Comparison of ENCODE assay signal across 26 mouse cellular contexts in the genomic region with DNA sequence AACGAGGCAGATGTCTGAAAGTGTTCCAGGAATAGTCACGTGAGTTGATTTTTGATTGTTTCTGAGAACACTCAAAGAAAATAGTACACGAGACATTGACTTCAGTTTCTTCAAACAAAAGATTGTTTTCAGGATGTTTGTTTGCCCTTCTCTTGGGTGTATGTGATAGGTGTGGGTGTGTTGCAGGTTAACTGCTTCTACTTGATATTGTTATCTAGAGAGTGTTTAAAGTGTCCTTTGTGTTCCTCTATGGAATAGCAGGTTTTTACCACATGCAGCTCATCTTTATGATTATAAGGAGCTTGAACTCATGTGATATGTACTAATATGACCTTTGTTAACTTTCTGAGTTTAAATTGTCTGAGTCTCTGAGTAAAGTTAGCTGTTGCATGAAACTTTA. TPM values are rescaled to one million over a fixed set of nuclear protein-coding genes. Genes with fewer than 3 reads are reported as not detected.
DNase-seq lines count a peak whose midpoint lies in the region; ATAC-seq and TF ChIP-seq lines count a peak whose summit lies in the region.
"Had no signal": no experiment of that assay in that cellular context is flagged by ENCODE, and none has a peak within 500 bp of the region (broad histone marks: within the 10 kb centered on the region; RNA-seq: fewer than 3 reads in every experiment).

No protein-coding gene starts in this region.

- H3K9ac ChIP-seq in intestine, embryonic 15.5 days = no peak overlapping the region
- H3K9ac ChIP-seq in intestine, postnatal 0 days (ENCODE audit: low read depth, low read length) = no peak overlapping the region
- no peak overlapping the region for H3K9ac ChIP-seq in liver, adult 2 months (ENCODE audit: low read depth, low read length)
- H3K9ac ChIP-seq in liver, postnatal 0 days (replicated peaks) = no peak overlapping the region
- H3K9ac ChIP-seq in intestine, embryonic 16.5 days (ENCODE audit: low read depth, low read length) = no peak overlapping the region

- H3K27me3 ChIP-seq in intestine, embryonic 15.5 days (replicated peaks) = no peaks in the 10 kb centered on the region
- H3K27me3 ChIP-seq in intestine, postnatal 0 days (replicated peaks; ENCODE audit: control insufficient read depth, insufficient read depth, low read length) = no peaks in the 10 kb centered on the region
- H3K27me3 ChIP-seq in liver, adult 2 months (ENCODE audit: control insufficient read depth, insufficient read depth, low read length) = no peaks in the 10 kb centered on the region
- no peaks in the 10 kb centered on the region for H3K27me3 ChIP-seq in liver, postnatal 0 days (ENCODE audit: insufficient read depth, low read length)
- no peaks in the 10 kb centered on the region for H3K27me3 ChIP-seq in intestine, embryonic 16.5 days (replicated peaks; ENCODE audit: control insufficient read depth, insufficient read depth, low read length)
- H3K27me3 ChIP-seq: CH12.LX, Patski had no signal

- H3K4me2 ChIP-seq in intestine, embryonic 15.5 days (replicated peaks) = no peak overlapping the region
- H3K4me2 ChIP-seq in intestine, postnatal 0 days (replicated peaks; ENCODE audit: low read depth) = no peak overlapping the region
- H3K4me2 ChIP-seq in liver, postnatal 0 days (ENCODE audit: low read depth, low read length) = no peak overlapping the region
- H3K4me2 ChIP-seq in intestine, embryonic 16.5 days (ENCODE audit: low read depth, low read length) = no peak overlapping the region

- no peak overlapping the region for H3K4me3 ChIP-seq in intestine, embryonic 15.5 days (replicated peaks)
- H3K4me3 ChIP-seq in intestine, postnatal 0 days (ENCODE audit: low read depth, low read length) = no peak overlapping the region
- no peak overlapping the region for H3K4me3 ChIP-seq in liver, adult 2 months (ENCODE audit: insufficient read depth, low read depth, low read length)
- no peak overlapping the region for H3K4me3 ChIP-seq in liver, postnatal 0 days (ENCODE audit: low read depth, low read length)
- no peak overlapping the region for H3K4me3 ChIP-seq in intestine, embryonic 16.5 days (ENCODE audit: low read length)

- no peak overlapping the region for H3K27ac ChIP-seq in intestine, embryonic 15.5 days
- no peak overlapping the region for H3K27ac ChIP-seq in intestine, postnatal 0 days (ENCODE audit: low read depth, low read length)
- no peak overlapping the region for H3K27ac ChIP-seq in liver, adult 2 months (replicated peaks; ENCODE audit: insufficient read depth, low read depth, low read length)
- H3K27ac ChIP-seq in liver, postnatal 0 days (ENCODE audit: low read depth) = no peak overlapping the region
- H3K27ac ChIP-seq in intestine, embryonic 16.5 days (ENCODE audit: low read length) = no peak overlapping the region

- peak; percentile 51 for DNase-seq in liver, adult 2 months (ENCODE audit: extremely low read depth, low read depth, low spot score)
- no peak for DNase-seq in liver, postnatal 0 days
- no peak for DNase-seq in adrenal gland, adult 18-20 months (ENCODE audit: low spot score in 2 of 2)
- DNase-seq: adrenal gland, adult 2 months; adrenal gland, adult 8-10 months; adrenal gland, postnatal 10 days; adrenal gland, postnatal 14 days; adrenal gland, postnatal 25 days; adrenal gland, postnatal 36 days; B cell, adult 2 months; cerebellum, adult 11 months; cerebellum, adult 11-12 months; cerebellum, adult 18-20 months; cerebellum, adult 2 months had no signal

- no peaks in the 10 kb centered on the region; the same call in 1 of the 2 replicates for H3K79me2 ChIP-seq in liver, adult 2 months (ENCODE audit: control insufficient read depth, insufficient read depth, low read length)

- ATAC-seq in intestine, embryonic 15.5 days = 0 out of 2 replicates have a peak, but pooled peaks have one; percentile 53
- ATAC-seq in intestine, postnatal 0 days = no peak
- ATAC-seq in liver, postnatal 0 days = no peak
- ATAC-seq in intestine, embryonic 16.5 days = peak; percentile 56; the same call in 1 of the 2 replicates
- ATAC-seq: activated CD4-positive, CD25-positive, alpha-beta regulatory T cell, adult 4 months; CD4-positive, CD25-positive, alpha-beta regulatory T cell, adult 4 months; Patski had no signal

- 64% methylated on average over 3 of the region's 3 CpGs for WGBS in intestine, embryonic 15.5 days
- 34% methylated on average over 3 of the region's 3 CpGs for WGBS in intestine, postnatal 0 days
- 14% methylated on average over 3 of the region's 3 CpGs for WGBS in liver, adult 2 months
- 49% methylated on average over 3 of the region's 3 CpGs for WGBS in liver, postnatal 0 days (ENCODE audit: insufficient replicate concordance)
- WGBS in intestine, embryonic 16.5 days = 61% methylated on average over 3 of the region's 3 CpGs

- no peak for TF ChIP-seq EP300 in liver, postnatal 0 days (IDR thresholded peaks at IDR 0.05; ENCODE audit: low read depth)

- TF ChIP-seq CTCF in intestine, postnatal 0 days (IDR thresholded peaks at IDR 0.05; ENCODE audit: low read depth) = no peak
- no peak for TF ChIP-seq CTCF in liver, adult 2 months (IDR thresholded peaks at IDR 0.05; ENCODE audit: low read depth, low read length)
- no peak for TF ChIP-seq CTCF in liver, postnatal 0 days (IDR thresholded peaks at IDR 0.05; ENCODE audit: low read depth)

- TF ChIP-seq POLR2A in liver, adult 2 months (IDR thresholded peaks at IDR 0.05; ENCODE audit: extremely low read depth, insufficient read depth, low read length) = no peak

- no peaks in the 10 kb centered on the region for H3K36me3 ChIP-seq in intestine, embryonic 15.5 days
- no peaks in the 10 kb centered on the region for H3K36me3 ChIP-seq in intestine, postnatal 0 days (ENCODE audit: control insufficient read depth, insufficient read depth)
- H3K36me3 ChIP-seq in liver, adult 2 months (ENCODE audit: control insufficient read depth, insufficient read depth, low read length) = peaks cover 44% of the 10 kb centered on the region
- no peaks in the 10 kb centered on the region for H3K36me3 ChIP-seq in liver, postnatal 0 days (replicated peaks; ENCODE audit: insufficient read depth, low read length)
- H3K36me3 ChIP-seq in intestine, embryonic 16.5 days (ENCODE audit: control insufficient read depth, insufficient read depth, low read length) = no peaks in the 10 kb centered on the region
- H3K36me3 ChIP-seq: G1E had no signal

- no peaks in the 10 kb centered on the region for H3K9me3 ChIP-seq in intestine, embryonic 15.5 days
- no peaks in the 10 kb centered on the region for H3K9me3 ChIP-seq in intestine, postnatal 0 days (ENCODE audit: control insufficient read depth)
- no peaks in the 10 kb centered on the region for H3K9me3 ChIP-seq in liver, postnatal 0 days (ENCODE audit: low read length)
- H3K9me3 ChIP-seq in intestine, embryonic 16.5 days (ENCODE audit: control insufficient read depth, low read length) = no peaks in the 10 kb centered on the region
- H3K9me3 ChIP-seq: G1E had no signal

- H3K4me1 ChIP-seq in intestine, embryonic 15.5 days (replicated peaks) = no peaks in the 10 kb centered on the region
- no peaks in the 10 kb centered on the region for H3K4me1 ChIP-seq in intestine, postnatal 0 days (replicated peaks; ENCODE audit: control insufficient read depth, insufficient read depth, low read length)
- peaks cover 18% of the 10 kb centered on the region for H3K4me1 ChIP-seq in liver, adult 2 months (ENCODE audit: control insufficient read depth, insufficient read depth, low read length)
- H3K4me1 ChIP-seq in liver, postnatal 0 days (ENCODE audit: insufficient read depth) = no peaks in the 10 kb centered on the region
- H3K4me1 ChIP-seq in intestine, embryonic 16.5 days (ENCODE audit: control insufficient read depth, insufficient read depth, low read length) = no peaks in the 10 kb centered on the region; the same call in 1 of the 2 replicates

RNA-seq across cellular contexts. Expression of gene Ugt2b36, which starts 6.1 kb away (rescaled TPM):
- 19.0 and 19.7 TPM in 2 replicates for polyA plus RNA-seq in intestine, embryonic 15.5 days (2015; fragmentation: Nextera tagmentation; extraction: Ambion mirVana)
- polyA plus RNA-seq in intestine, postnatal 0 days (2015; fragmentation: Nextera tagmentation; extraction: Ambion mirVana) = 17.1 and 22.0 TPM in 2 replicates
- 733 and 837 TPM in 2 replicates for total RNA-seq in liver, adult 2 months (2014; rRNA removed)
- polyA plus RNA-seq in liver, adult 2 months (2012; rRNA removed) = 177 and 205 TPM in 2 replicates
- 13.0 and 15.0 TPM in 2 replicates for polyA plus RNA-seq in liver, postnatal 0 days (2015; fragmentation: Nextera tagmentation; extraction: Ambion mirVana)
- 28.9 and 36.2 TPM in 2 replicates for polyA plus RNA-seq in intestine, embryonic 16.5 days (2015; fragmentation: Nextera tagmentation; extraction: Ambion mirVana)
- total RNA-seq in adrenal gland, adult 18-20 months (2021) = not detected
- total RNA-seq: adrenal gland, postnatal 25 days; adrenal gland, postnatal 36 days; CH12.LX; ES-E14; MEL had no signal
- polyA plus RNA-seq: activated CD4-positive, CD25-positive, alpha-beta regulatory T cell, adult 4 months; adrenal gland, adult 2 months; brain, embryonic 14.5 days; C2C12; CD4-positive, CD25-positive, alpha-beta regulatory T cell, adult 4 months; cerebellum, adult 2 months; G1E; Patski had no signal

RNA-seq across cellular contexts. Expression of gene Ugt2b5, which starts 53.8 kb away (rescaled TPM):
- polyA plus RNA-seq in intestine, embryonic 15.5 days (2015; fragmentation: Nextera tagmentation; extraction: Ambion mirVana) = 60.1 and 62.9 TPM in 2 replicates
- 107 and 117 TPM in 2 replicates for polyA plus RNA-seq in intestine, postnatal 0 days (2015; fragmentation: Nextera tagmentation; extraction: Ambion mirVana)
- 1,154 and 1,251 TPM in 2 replicates for total RNA-seq in liver, adult 2 months (2014; rRNA removed)
- 180 and 189 TPM in 2 replicates for polyA plus RNA-seq in liver, adult 2 months (2012; rRNA removed)
- polyA plus RNA-seq in liver, postnatal 0 days (2015; fragmentation: Nextera tagmentation; extraction: Ambion mirVana) = 146 and 156 TPM in 2 replicates
- 106 and 138 TPM in 2 replicates for polyA plus RNA-seq in intestine, embryonic 16.5 days (2015; fragmentation: Nextera tagmentation; extraction: Ambion mirVana)
- not detected for total RNA-seq in adrenal gland, adult 18-20 months (2021)
- total RNA-seq: adrenal gland, postnatal 25 days; CH12.LX; ES-E14; G1E; MEL had no signal
- polyA plus RNA-seq: activated CD4-positive, CD25-positive, alpha-beta regulatory T cell, adult 4 months; brain, embryonic 14.5 days; C2C12; CD4-positive, CD25-positive, alpha-beta regulatory T cell, adult 4 months; G1E had no signal

Comparison
In these comparisons a context has a peak if more than half of its experiments do, and no peak if none do; other contexts are left out.
1. ATAC-seq: peak in intestine, embryonic 15.5 days (single experiment) and intestine, embryonic 16.5 days (single experiment); none in intestine, postnatal 0 days (single experiment) and liver, postnatal 0 days (single experiment).